Mouse (Mus musculus) kidney, postnatal 25 days (tissue): Measurements from ENCODE around the gene Ehd4.

Experiments
- DNase-seq, 2 experiments: peaks; one replicate each; pipeline ENCODE4 v3.0.0; 2021; ENCODE audit warnings: mixed read lengths in 2 of 2

Ehd4 gene

GRCm38 (mm10) chr2:120142336-120142735, 12.1 kb downstream of the Ehd4 start:
- no peak for DNase-seq

DNA sequence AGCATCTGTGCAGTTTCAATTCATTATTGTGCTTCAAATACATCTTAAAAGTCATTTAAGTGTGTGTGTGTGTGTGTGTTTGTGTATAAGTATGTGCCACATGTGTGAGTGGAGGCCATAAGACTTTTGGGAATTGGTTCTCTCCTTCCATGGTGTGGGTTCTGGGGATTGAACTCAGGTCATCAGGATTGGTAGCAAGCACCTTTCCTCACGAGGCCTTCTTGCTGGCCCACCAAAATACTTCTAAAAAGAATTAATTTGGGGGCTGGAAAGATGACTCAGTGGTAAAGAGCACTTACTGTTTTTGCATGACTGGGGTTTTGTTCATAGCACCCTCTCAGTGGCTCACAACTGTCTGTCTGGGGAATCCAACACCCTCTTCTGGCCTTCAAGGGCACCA, 12.7 kb downstream of the Ehd4 start:
- no peak for DNase-seq

DNA sequence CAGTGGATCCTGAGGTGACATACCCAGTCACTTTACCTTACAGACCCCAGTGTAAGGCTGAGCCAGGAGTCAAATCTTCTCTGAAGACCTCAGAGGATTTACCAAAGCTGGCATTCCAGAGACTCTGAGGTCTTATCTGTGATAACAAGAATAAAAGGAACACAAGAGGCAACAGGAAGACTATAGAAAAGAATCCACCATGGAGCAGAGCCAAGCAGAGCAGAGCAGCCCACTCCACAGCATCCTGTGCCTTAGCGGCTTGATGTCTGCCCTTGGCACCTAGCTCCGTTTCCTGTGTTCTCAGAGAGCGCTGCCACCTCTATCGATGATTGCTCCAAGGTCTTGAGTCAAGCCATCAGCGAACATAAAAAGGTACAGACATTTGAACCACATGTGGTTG, 14.1 kb downstream of the Ehd4 start:
- peak in 1 of 2 experiments; percentile 44 for DNase-seq

GRCm38 (mm10) chr2:120139091-120139490, 15.3 kb downstream of the Ehd4 start:
- DNase-seq = no peak

DNA sequence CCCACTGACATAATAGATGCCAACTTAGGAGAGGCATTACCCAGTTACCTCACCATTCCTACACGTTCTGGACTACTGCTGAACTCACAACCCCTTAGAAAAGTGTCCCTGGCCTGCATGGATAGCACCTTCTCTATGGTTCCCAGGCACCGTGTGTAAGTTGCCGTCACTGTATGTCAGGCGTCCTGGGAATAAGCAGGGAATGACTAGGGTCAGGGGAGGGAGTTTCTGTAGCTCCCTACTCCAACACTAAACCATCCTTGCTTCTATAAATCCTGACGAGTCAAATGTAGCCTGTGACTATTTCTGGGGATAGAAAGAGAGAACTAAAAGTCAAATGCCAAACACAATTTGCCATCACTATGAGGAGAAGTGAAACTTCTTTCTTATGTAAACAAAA, 17.1 kb downstream of the Ehd4 start:
- DNase-seq = no peak

- DNase-seq = no peak
These were observed 19.8 kb downstream of the Ehd4 start for GRCm38 (mm10) chr2:120134453-120135075.

DNA sequence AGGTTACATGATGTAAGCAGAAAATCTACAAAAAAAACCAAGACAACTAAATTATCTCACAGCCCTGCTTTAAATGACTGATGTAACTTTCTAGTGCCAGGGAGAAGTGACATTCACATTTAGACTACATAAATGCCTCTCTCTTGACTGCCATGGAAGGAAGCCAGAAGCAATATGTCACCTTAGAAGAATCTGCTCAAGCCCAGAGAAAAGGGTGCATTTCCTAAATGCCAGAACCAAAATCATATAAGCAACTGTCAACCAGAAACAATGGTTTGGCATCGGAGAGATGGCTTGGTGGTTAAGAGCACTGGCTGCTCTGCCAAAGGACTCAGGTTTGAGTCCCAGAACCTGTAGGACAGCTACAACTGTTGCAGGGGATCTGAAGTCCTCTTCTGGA, 22.5 kb downstream of the Ehd4 start:
- DNase-seq = no peak

DNA sequence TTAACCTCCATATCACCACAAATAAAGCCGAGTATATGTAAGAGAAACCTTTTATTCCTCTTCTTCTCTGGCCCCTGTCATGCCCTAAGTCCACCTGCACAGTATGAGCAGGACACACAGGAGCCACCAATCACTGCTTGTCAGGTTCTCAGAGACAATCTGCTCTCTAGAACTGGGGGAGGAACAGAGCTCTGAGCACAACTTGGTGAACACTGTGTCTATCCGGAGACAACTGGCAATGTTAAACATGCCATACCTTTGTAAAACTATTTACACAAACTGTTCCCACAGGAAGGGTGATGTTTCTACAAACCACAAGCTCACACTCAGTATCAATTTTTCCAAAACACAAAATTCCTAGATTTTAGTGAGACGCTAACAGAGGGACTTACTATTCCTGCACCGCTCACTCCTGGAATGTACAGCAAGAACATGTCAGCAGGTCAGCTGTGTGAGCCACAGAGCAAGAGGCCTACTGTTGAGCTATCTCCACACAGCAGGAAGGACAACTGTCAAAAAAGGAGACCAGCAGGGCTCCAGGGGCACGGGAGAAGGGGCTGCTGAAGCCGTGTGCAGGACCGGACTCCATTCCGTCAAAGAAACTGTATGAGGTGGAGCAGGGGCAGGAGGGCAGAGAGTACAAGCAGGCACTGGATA, 25.0 kb downstream of the Ehd4 start:
- DNase-seq = no peak

DNA sequence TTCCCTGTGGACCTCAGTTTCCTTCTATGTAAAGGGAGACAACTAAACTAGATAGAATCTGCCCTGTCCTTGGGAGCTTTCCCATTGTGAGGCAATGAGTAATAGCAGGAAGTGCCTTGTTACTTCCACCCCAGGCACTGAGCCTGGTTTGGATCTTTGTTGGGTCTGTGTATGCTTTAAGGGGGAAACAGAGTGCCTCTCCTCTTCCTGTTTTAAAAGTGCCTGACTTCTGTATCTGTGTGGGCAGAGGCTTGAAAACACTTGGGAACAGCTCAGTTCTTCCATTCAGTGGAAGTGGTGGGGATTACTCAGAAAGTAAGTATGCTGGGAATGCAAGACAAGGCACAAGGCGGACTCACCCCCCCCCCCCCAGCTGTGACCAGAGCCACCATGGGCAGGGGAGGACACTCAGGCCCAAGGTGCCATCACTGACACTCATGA, 25.8 kb downstream of the Ehd4 start:
- DNase-seq = peak; percentile 52 to 63

GRCm38 (mm10) chr2:120128011-120128410, 26.4 kb downstream of the Ehd4 start:
- DNase-seq = no peak

- DNase-seq = no peak
These were observed 27.5 kb downstream of the Ehd4 start for GRCm38 (mm10) chr2:120126901-120127300.

GRCm38 (mm10) chr2:120126408-120126807, 28.0 kb downstream of the Ehd4 start:
- no peak for DNase-seq

- no peak for DNase-seq
These were observed 28.9 kb downstream of the Ehd4 start for GRCm38 (mm10) chr2:120125461-120125860.

- DNase-seq = no peak
These were observed 29.5 kb downstream of the Ehd4 start for GRCm38 (mm10) chr2:120124946-120125345.

GRCm38 (mm10) chr2:120124096-120124495, 30.3 kb downstream of the Ehd4 start:
- no peak for DNase-seq

GRCm38 (mm10) chr2:120122983-120123382, 31.4 kb downstream of the Ehd4 start:
- DNase-seq = no peak

- no peak for DNase-seq
These were observed 37.1 kb downstream of the Ehd4 start for GRCm38 (mm10) chr2:120117346-120117745.

- DNase-seq = peak in 1 of 2 experiments; percentile 54
These were observed 38.0 kb downstream of the Ehd4 start for GRCm38 (mm10) chr2:120116362-120116761.

- no peak for DNase-seq
These were observed 39.4 kb downstream of the Ehd4 start for GRCm38 (mm10) chr2:120114977-120115376.

GRCm38 (mm10) chr2:120113963-120114362, 40.4 kb downstream of the Ehd4 start:
- no peak for DNase-seq

DNA sequence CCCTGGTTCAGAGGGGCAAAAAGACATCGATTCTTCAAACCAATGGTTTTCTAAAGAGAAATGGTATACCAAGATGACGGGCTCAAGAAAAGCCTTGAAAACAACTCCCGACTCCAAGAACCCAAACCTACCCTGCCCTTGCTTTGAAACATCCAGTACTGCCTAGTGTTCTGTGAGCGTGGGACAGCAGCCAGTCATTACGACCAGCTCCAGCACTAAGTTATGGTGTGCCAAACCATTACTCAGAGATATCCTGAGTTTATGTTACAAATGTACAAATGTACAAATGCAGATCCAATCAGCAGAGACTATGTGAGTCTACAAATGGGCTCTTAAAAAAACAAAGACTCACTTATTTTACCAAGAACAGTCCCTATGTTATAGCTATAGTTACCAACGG, 40.9 kb downstream of the Ehd4 start:
- DNase-seq = no peak

- no peak for DNase-seq
These were observed 42.8 kb downstream of the Ehd4 start for GRCm38 (mm10) chr2:120111596-120111995.

DNA sequence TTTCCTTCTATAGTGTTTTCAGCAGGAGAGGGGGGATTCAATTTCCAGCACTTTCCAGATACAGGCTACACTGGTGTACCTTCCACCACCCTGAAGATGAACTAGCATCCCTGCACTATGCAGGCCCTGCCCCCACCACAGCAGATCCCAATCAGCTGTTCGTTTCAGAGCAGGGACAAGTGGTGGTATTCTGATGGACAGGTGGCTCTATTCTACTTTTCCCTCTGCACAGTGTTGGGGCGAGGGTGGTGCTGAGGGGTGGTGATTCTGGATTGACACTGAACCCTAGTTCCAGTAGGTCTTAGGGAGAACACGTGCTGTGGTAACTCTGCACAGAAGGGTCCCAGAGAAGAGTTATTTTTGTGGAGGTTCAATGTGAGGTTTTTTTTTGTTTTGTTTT, 43.2 kb downstream of the Ehd4 start:
- no peak for DNase-seq

DNA sequence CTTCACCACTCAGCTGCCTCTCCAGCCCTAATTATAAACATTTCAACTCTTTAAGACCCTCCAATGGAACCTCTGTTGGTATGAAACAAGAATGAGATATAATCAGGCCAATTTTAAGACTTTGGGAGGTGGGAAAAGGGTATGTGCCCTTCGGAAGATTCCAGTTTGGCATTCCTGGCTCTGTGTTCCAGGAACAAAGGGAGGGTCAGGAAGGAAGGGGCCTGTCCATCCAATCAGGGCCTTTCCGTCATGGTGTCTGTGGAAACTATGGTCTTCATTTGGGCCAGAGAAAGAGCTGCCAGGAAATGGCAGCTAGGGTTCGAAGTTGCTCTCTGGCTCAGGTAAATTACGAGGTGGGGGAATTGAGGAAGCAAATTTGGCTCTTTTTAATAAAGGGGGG, 46.3 kb downstream of the Ehd4 start:
- DNase-seq = no peak

DNA sequence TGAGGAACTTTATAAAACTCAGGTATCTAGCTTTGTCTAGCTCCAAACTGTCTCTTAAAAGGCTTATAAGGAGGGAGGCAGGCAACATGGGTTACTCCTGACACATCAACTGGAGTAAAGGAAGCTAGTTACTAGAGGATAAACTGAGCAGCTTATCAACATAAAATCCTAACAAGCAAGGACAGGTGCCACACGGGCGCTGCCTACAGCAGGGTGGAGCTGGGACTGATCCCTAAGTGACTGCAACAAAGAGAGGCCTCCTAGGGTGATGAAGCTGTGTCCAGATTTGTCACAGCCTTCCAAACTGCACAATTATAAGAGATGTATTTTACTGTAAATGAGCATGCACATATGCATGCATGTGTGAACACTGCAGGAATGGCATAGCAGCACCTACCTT, 47.0 kb downstream of the Ehd4 start:
- no peak for DNase-seq
